Mouse (Mus musculus) lung, adult 2 months (tissue): ENCODE results near the gene Man2b1. TPM values are rescaled to one million over a fixed set of nuclear protein-coding genes. Genes with fewer than 3 reads are reported as not detected.

Experiments used
- DNase-seq: peaks from one replicate; pipeline ENCODE4 v3.0.0; 2022
- H3K4me1 ChIP-seq: fragments of 200-500 bp; 2 replicates; pipeline ENCODE4 v1.6.1; 2011; ENCODE audit warnings: low read length; ENCODE audit not compliant: control insufficient read depth, insufficient read depth
- H3K4me3 ChIP-seq: fragments of 200-500 bp; replicated peaks from 2 replicates; pipeline ENCODE3; 2011; ENCODE audit warnings: low read depth, mild to moderate bottlenecking, control low read depth, low read length; ENCODE audit errors: extremely low read depth
- CTCF ChIP-seq: fragments of 200-500 bp; IDR thresholded peaks from 2 replicates; pipeline ENCODE4 v1.5.1; 2011; ENCODE audit warnings: mild to moderate bottlenecking, low read length, control low read depth; ENCODE audit not compliant: insufficient read depth
- POLR2A ChIP-seq: fragments of 200-500 bp; IDR thresholded peaks from 2 replicates; pipeline ENCODE4 v1.6.1; 2011; ENCODE audit warnings: low read depth, mild to moderate bottlenecking, control low read depth, low read length, borderline replicate concordance; ENCODE audit errors: extremely low read depth
- WGBS: fragments of 180-500 bp; shearing (Covaris S2); methylation state at CpG from one replicate; pipeline ENCODE4 v1.1.7; 2018; 5-methylcytosine and 5-hydroxymethylcytosine counted together
- polyA plus RNA-seq: library from polyadenylated mRNA; depleted of rRNA; stranded (reverse); fragments of >200 nt; gene quantifications from 2 replicates; pipeline ENCODE4 v1.2.3, GENCODE M21; 2012; rRNA removed

Man2b1 gene
- 74.1 and 87.1 TPM in 2 replicates for polyA plus RNA-seq

GRCm38 (mm10) chr8:85083108-85083813 is at the start of gene Man2b1:
Gene Man2b1 (plus strand): TSS chr8:85083270.
- DNase-seq, result peak; percentile 89
- under 1% methylated on average over 30 of the region's 30 CpGs for WGBS
- TF ChIP-seq CTCF (0 out of 2 replicates have a peak, but pooled peaks have one; percentile 9), POLR2A (peak; percentile 94; the same call in 1 of the 2 replicates)

GRCm38 (mm10) chr8:85033867-85034266 is 49.2 kb upstream of the Man2b1 start:
- DNase-seq, result peak; percentile 14
- WGBS, result 59% methylated on average over 1 of the region's 1 CpGs

More at GRCm38 (mm10) chr8:85083108-85083813, at the start of gene Man2b1:
- H3K4me1 ChIP-seq, result peaks cover 15% of the 10 kb centered on the region
- peak within 1 kb of the TSS; percentile 90 for H3K4me3 ChIP-seq

GRCm38 (mm10) chr8:85034764-85035163 is 48.3 kb upstream of the Man2b1 start:
- peak overlapping the region; percentile 52 for H3K4me3 ChIP-seq
- H3K4me1 ChIP-seq, result peaks cover 13% of the 10 kb centered on the region
- no peak for TF ChIP-seq CTCF
- TF ChIP-seq POLR2A, result peak; percentile 53; the same call in 1 of the 2 replicates
- peak; percentile 53 for DNase-seq
- under 1% methylated on average over 13 of the region's 13 CpGs for WGBS

More at GRCm38 (mm10) chr8:85033867-85034266, 49.2 kb upstream of the Man2b1 start:
- Histone ChIP-seq H3K4me1 (peaks cover 17% of the 10 kb centered on the region), H3K4me3 (no peak overlapping the region)
- TF ChIP-seq POLR2A, result no peak
- no peak for TF ChIP-seq CTCF

GRCm38 (mm10) chr8:85035165-85035727 is 47.8 kb upstream of the Man2b1 start:
- peaks cover 13% of the 10 kb centered on the region for H3K4me1 ChIP-seq
- WGBS, result 3% methylated on average over 12 of the region's 12 CpGs
- TF ChIP-seq CTCF, result no peak
- H3K4me3 ChIP-seq, result peak overlapping the region; percentile 52
- DNase-seq, result no peak

- peaks cover 13% of the 10 kb centered on the region for H3K4me1 ChIP-seq
- TF ChIP-seq POLR2A (no peak), CTCF (no peak)
- peak; percentile 30 for DNase-seq
- under 1% methylated on average over 15 of the region's 15 CpGs for WGBS
- peak overlapping the region; percentile 93 for H3K4me3 ChIP-seq
Measured at GRCm38 (mm10) chr8:85035728-85036310, 47.3 kb upstream of the Man2b1 start.

- peaks cover 13% of the 10 kb centered on the region for H3K4me1 ChIP-seq
- peak overlapping the region; percentile 93 for H3K4me3 ChIP-seq
- no peak for DNase-seq
- TF ChIP-seq CTCF, result no peak
- WGBS, result 0% methylated on average over 9 of the region's 9 CpGs
Measured at GRCm38 (mm10) chr8:85036381-85036717, 46.7 kb upstream of the Man2b1 start.

- DNase-seq, result peak; percentile 83
- H3K4me3 ChIP-seq, result peak within 1 kb of the TSS; percentile 93
- TF ChIP-seq CTCF (no peak), POLR2A (no peak; the same call in 1 of the 2 replicates)
- WGBS, result under 1% methylated on average over 58 of the region's 59 CpGs
- H3K4me1 ChIP-seq, result peaks cover 13% of the 10 kb centered on the region
Measured at GRCm38 (mm10) chr8:85036718-85037365, 46.2 kb upstream of the Man2b1 start, which contains the start of gene Tnpo2. Gene Tnpo2 (plus strand): TSS chr8:85036915.

- Histone ChIP-seq H3K4me1 (peaks cover 13% of the 10 kb centered on the region), H3K4me3 (peak overlapping the region; percentile 76)
- under 1% methylated on average over 14 of the region's 14 CpGs for WGBS
- no peak for DNase-seq
- TF ChIP-seq POLR2A (no peak), CTCF (no peak)
Measured at GRCm38 (mm10) chr8:85037366-85037680, 45.7 kb upstream of the Man2b1 start.

GRCm38 (mm10) chr8:85037681-85038531 is 45.2 kb upstream of the Man2b1 start:
- Histone ChIP-seq H3K4me1 (peaks cover 13% of the 10 kb centered on the region), H3K4me3 (peak overlapping the region; percentile 76)
- WGBS, result under 1% methylated on average over 57 of the region's 57 CpGs
- no peak for TF ChIP-seq POLR2A
- TF ChIP-seq CTCF, result no peak
- DNase-seq, result peak; percentile 58
